Comparison of ENCODE assay signal across 9 mouse cellular contexts in the genomic region with DNA sequence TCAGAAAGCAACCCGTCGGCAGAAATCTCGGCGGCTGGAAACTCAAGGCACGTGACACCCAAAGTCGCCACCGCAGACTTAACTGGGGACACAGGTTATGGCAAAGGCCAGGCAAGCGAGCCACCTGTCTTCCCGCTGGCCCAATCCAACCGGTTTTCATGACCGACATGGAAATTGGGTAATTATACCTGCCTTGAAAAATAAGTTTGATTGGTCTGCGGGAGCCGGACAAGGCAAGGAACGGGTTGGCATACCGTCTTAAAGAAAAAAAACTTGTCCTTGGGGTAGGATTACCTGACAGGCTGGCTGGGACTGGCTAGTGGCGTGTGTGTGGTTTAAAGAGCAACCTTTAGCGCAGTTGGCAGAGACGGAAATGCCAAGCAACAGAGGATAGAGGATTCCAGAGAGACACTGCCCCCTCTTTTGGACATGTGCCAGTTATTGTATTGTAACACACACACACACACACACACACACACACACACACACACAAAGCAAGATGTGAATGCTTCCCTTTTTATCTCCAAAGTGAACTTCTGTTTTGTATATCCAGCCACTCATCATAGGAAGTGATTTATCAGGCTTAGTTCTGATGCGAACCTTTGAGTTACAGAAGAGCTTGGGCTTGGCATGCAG. TPM values are rescaled to one million over a fixed set of nuclear protein-coding genes. Genes with fewer than 3 reads are reported as not detected.
DNase-seq lines count a peak whose midpoint lies in the region; ATAC-seq and TF ChIP-seq lines count a peak whose summit lies in the region.
"Had no signal": no experiment of that assay in that cellular context is flagged by ENCODE, and none has a peak within 500 bp of the region (broad histone marks: within the 10 kb centered on the region; RNA-seq: fewer than 3 reads in every experiment).

No protein-coding gene starts in this region.

- H3K4me3 ChIP-seq in embryonic fibroblast, embryonic 13.5 days (ENCODE audit: insufficient read depth, low read length), result no peak overlapping the region
- no peak overlapping the region for H3K4me3 ChIP-seq in midbrain, embryonic 15.5 days

- no peak for TF ChIP-seq POLR2A in embryonic fibroblast, embryonic 13.5 days (IDR thresholded peaks at IDR 0.05; ENCODE audit: low read depth, low read length)

- peaks cover 9% of the 10 kb centered on the region for H3K4me1 ChIP-seq in embryonic fibroblast, embryonic 13.5 days (ENCODE audit: control insufficient read depth, insufficient read depth, low read length)
- peaks cover 11% of the 10 kb centered on the region for H3K4me1 ChIP-seq in midbrain, embryonic 15.5 days

- no peaks in the 10 kb centered on the region for H3K27me3 ChIP-seq in midbrain, embryonic 15.5 days (replicated peaks)

- H3K9ac ChIP-seq in midbrain, embryonic 15.5 days, result no peak overlapping the region

- ATAC-seq in midbrain, embryonic 15.5 days (replicated peaks), result no peak

- no peaks in the 10 kb centered on the region for H3K36me3 ChIP-seq in midbrain, embryonic 15.5 days (replicated peaks)
- H3K36me3 ChIP-seq: G1E had no signal

- H3K9me3 ChIP-seq in midbrain, embryonic 15.5 days, result no peaks in the 10 kb centered on the region
- H3K9me3 ChIP-seq: G1E had no signal

- 40% methylated on average over 19 of the region's 19 CpGs for WGBS in midbrain, embryonic 15.5 days

- no peak for TF ChIP-seq CTCF in embryonic fibroblast, embryonic 13.5 days (IDR thresholded peaks at IDR 0.05; ENCODE audit: borderline replicate concordance, insufficient read depth, low read length)

- peak overlapping the region; percentile 32 for H3K27ac ChIP-seq in embryonic fibroblast, embryonic 13.5 days (ENCODE audit: insufficient read depth, low read length)
- H3K27ac ChIP-seq in midbrain, embryonic 15.5 days, result no peak overlapping the region

- no peak overlapping the region for H3K4me2 ChIP-seq in midbrain, embryonic 15.5 days

- DNase-seq in heart, adult 11 months, result peak; percentile 94
- no peak for DNase-seq in heart, postnatal 4 days
- DNase-seq in kidney, adult 9 months, result peak; percentile 77
- DNase-seq in lung, postnatal 10 days, result peak; percentile 66
- DNase-seq in c-Kit-positive CD71-positive TER-119-positive erythroid progenitor cells, embryonic 14.5 days (ENCODE audit: low spot score), result no peak
- no peak for DNase-seq in adipocyte (ENCODE audit: low spot score)

RNA-seq across cellular contexts. Expression of a gene that starts 3.2 kb away (rescaled TPM):
- 10 to 100 TPM; 44.0 to 47.2 TPM for total RNA-seq in heart, postnatal 4 days (2021)
- polyA plus RNA-seq in embryonic fibroblast, embryonic 13.5 days (2011; ENCODE audit: insufficient read length, low read depth, missing spikeins), result 15.6 and 15.9 TPM in 2 replicates
- polyA plus RNA-seq in midbrain, embryonic 15.5 days (2015; fragmentation: Nextera tagmentation; extraction: Ambion mirVana), result 7.6 and 8.4 TPM in 2 replicates

RNA-seq across cellular contexts. Expression of a gene that starts 16.7 kb away (rescaled TPM):
- 1 to 10 TPM; 6.0 to 6.1 TPM for total RNA-seq in heart, postnatal 4 days (2021)
- 12.2 and 13.4 TPM in 2 replicates for polyA plus RNA-seq in embryonic fibroblast, embryonic 13.5 days (2011; ENCODE audit: insufficient read length, low read depth, missing spikeins)
- polyA plus RNA-seq in midbrain, embryonic 15.5 days (2015; fragmentation: Nextera tagmentation; extraction: Ambion mirVana), result 6.1 TPM in 2 replicates

Comparison
In these comparisons a context has a peak if more than half of its experiments do, and no peak if none do; other contexts are left out.
1. DNase-seq: peak in heart, adult 11 months (single experiment), kidney, adult 9 months (single experiment) and lung, postnatal 10 days (single experiment); none in heart, postnatal 4 days (single experiment), c-Kit-positive CD71-positive TER-119-positive erythroid progenitor cells, embryonic 14.5 days (single experiment) and adipocyte (single experiment).